Mouse (Mus musculus) liver, adult 2 months (tissue): ENCODE data around the gene Gsdma. TPM values are rescaled to one million over a fixed set of nuclear protein-coding genes. Genes with fewer than 3 reads are reported as not detected.
"Not testable (repeated sequence)": the region's sequence is repeated elsewhere in the genome, so short reads cannot be mapped to it uniquely, and the experiment has no call there.

ENCODE experiments used
- DNase-seq: peaks from one replicate; pipeline ENCODE4 v3.0.0-alpha.2; 2011; ENCODE audit warnings: low read depth, low spot score; ENCODE audit errors: extremely low read depth
- H3K27ac ChIP-seq: fragments of 200-500 bp; replicated peaks from 2 replicates; pipeline ENCODE4 v1.5.1; 2012; ENCODE audit warnings: low read depth, mild to moderate bottlenecking, control low read depth, inconsistent platforms, low read length; ENCODE audit not compliant: insufficient read depth
- H3K27me3 ChIP-seq: fragments of 200-500 bp; 2 replicates; pipeline ENCODE4 v1.6.1; 2012; ENCODE audit warnings: mild to moderate bottlenecking, moderate library complexity, low read length, inconsistent platforms; ENCODE audit not compliant: control insufficient read depth, insufficient read depth
- H3K36me3 ChIP-seq: fragments of 200-500 bp; 2 replicates; pipeline ENCODE4 v1.6.1; 2012; ENCODE audit warnings: low read length, inconsistent platforms; ENCODE audit not compliant: control insufficient read depth, insufficient read depth
- H3K4me1 ChIP-seq: fragments of 200-500 bp; 2 replicates; pipeline ENCODE4 v1.6.1; 2011; ENCODE audit warnings: low read length; ENCODE audit not compliant: control insufficient read depth, insufficient read depth
- H3K4me3 ChIP-seq: fragments of 200-500 bp; 2 replicates; pipeline ENCODE4 v1.5.1; 2011; ENCODE audit warnings: low read depth, mild to moderate bottlenecking, control low read depth, low read length, moderate library complexity; ENCODE audit not compliant: insufficient read depth
- H3K79me2 ChIP-seq: fragments of 200-500 bp; 2 replicates; pipeline ENCODE4 v1.6.1; 2012; ENCODE audit warnings: inconsistent platforms, mild to moderate bottlenecking, low read length, moderate library complexity; ENCODE audit not compliant: control insufficient read depth, insufficient read depth
- H3K9ac ChIP-seq: fragments of 200-500 bp; 2 replicates; pipeline ENCODE4 v1.6.1; 2012; ENCODE audit warnings: low read depth, mild to moderate bottlenecking, control low read depth, inconsistent platforms, low read length
- CTCF ChIP-seq: fragments of 200-500 bp; IDR thresholded peaks from 2 replicates; pipeline ENCODE4 v1.5.1; 2011; ENCODE audit warnings: low read depth, low read length, control low read depth
- POLR2A ChIP-seq: fragments of 200-500 bp; IDR thresholded peaks from 2 replicates; pipeline ENCODE4 v1.6.1; 2011; ENCODE audit warnings: low read length, control low read depth; ENCODE audit not compliant: insufficient read depth; ENCODE audit errors: extremely low read depth
- WGBS: fragments of 180-500 bp; shearing (Covaris S2); methylation state at CpG from one replicate; pipeline ENCODE4 v1.1.7; 2018; 5-methylcytosine and 5-hydroxymethylcytosine counted together
- polyA plus RNA-seq: library from polyadenylated mRNA; depleted of rRNA; stranded (reverse); fragments of >200 nt; gene quantifications from 2 replicates; pipeline ENCODE4 v1.2.3, GENCODE M21; 2012
- total RNA-seq: library from RNA; depleted of rRNA; stranded (reverse); fragments of >200 nt; gene quantifications from 2 replicates; pipeline ENCODE4 v1.2.3, GENCODE M21; 2014

Gene Gsdma
- total and polyA plus RNA-seq, 2 experiments = not detected

GRCm38 (mm10) chr11:98630646-98631045 is 33.5 kb upstream of the Gsdma start:
- TF ChIP-seq POLR2A = no peak
- TF ChIP-seq CTCF = no peak
- H3K27me3 ChIP-seq = no peaks in the 10 kb centered on the region
- DNase-seq = no peak
- H3K27ac ChIP-seq = no peak overlapping the region
- no peaks in the 10 kb centered on the region for H3K4me1 ChIP-seq
- no peak overlapping the region for H3K9ac ChIP-seq
- H3K4me3 ChIP-seq = no peak overlapping the region
- no peaks in the 10 kb centered on the region for H3K79me2 ChIP-seq
- 79% methylated on average over 5 of the region's 5 CpGs for WGBS
- H3K36me3 ChIP-seq = no peaks in the 10 kb centered on the region

DNA sequence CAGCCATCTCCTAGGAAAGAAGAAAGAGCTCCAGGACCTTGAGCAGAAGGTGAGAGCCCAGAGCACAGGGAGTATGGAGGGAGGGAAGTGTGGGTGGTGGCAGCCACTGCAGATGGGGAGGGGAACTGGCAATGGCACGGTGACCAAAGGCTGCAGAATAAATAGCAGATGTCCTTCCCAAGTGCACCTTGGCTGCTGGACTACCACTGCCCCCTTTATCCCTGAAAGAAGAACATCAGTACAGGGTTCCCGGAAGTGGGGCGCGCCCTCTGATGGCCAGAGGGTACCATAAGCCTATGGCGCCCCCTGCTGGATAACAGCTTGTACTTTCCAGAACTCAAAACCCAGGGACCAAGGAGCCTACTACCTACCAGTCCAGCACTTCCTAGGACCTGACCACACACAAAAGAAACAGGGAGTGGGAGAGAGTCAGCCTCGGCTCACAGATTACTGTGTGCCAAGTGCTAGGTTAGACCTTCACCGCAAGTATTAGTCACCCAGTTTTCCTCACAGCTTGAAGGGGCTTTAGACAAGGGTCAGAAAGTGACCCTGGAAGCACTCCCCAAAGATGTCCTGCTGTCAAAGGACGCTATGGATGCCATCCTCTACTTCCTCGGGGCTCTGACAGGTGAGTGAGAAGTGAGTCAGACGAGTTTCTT is 28.7 kb upstream of the Gsdma start:
- TF ChIP-seq CTCF = peak; percentile 44
- 30% methylated on average over 10 of the region's 10 CpGs for WGBS
- not testable (repeated sequence) for H3K27me3 ChIP-seq, H3K36me3 ChIP-seq, H3K27ac ChIP-seq, H3K4me1 ChIP-seq, H3K9ac ChIP-seq, DNase-seq, H3K4me3 ChIP-seq, H3K79me2 ChIP-seq

DNA sequence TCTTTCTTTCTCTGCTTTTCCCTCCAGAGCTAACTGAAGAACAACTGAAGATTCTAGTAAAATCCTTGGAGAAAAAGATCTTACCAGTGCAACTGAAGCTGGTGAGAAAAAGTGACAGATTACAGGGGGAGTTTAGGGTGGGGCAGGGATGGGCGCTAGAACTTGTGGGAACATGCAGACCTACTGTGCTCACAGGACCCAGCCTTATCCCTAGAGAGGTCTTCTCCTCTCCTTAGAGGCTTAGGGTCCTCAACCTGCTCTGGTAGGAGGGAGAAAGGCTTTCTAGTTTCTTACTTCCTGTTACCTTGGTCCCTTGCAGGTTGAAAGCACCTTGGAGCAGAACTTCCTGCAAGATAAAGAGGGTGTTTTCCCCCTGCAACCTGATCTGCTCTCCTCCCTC is 26.6 kb upstream of the Gsdma start:
- Histone ChIP-seq H3K27me3 (no peaks in the 10 kb centered on the region), H3K79me2 (no peaks in the 10 kb centered on the region), H3K4me3 (no peak overlapping the region), H3K27ac (no peak overlapping the region), H3K36me3 (no peaks in the 10 kb centered on the region), H3K4me1 (no peaks in the 10 kb centered on the region), H3K9ac (no peak overlapping the region)
- TF ChIP-seq CTCF (no peak), POLR2A (no peak)
- WGBS = 80% methylated on average over 1 of the region's 1 CpGs
- DNase-seq = no peak

GRCm38 (mm10) chr11:98640091-98640490 is 24.1 kb upstream of the Gsdma start:
- 63% methylated on average over 5 of the region's 5 CpGs for WGBS
- TF ChIP-seq POLR2A = no peak
- TF ChIP-seq CTCF = no peak
- no peak overlapping the region for H3K27ac ChIP-seq

GRCm38 (mm10) chr11:98644757-98645156 is 19.4 kb upstream of the Gsdma start:
- TF ChIP-seq CTCF = no peak
- no peak for TF ChIP-seq POLR2A

More at GRCm38 (mm10) chr11:98640091-98640490, 24.1 kb upstream of the Gsdma start:
- Histone ChIP-seq H3K4me3 (no peak overlapping the region), H3K27me3 (no peaks in the 10 kb centered on the region), H3K79me2 (no peaks in the 10 kb centered on the region), H3K9ac (no peak overlapping the region), H3K4me1 (no peaks in the 10 kb centered on the region), H3K36me3 (no peaks in the 10 kb centered on the region)
- no peak for DNase-seq

DNA sequence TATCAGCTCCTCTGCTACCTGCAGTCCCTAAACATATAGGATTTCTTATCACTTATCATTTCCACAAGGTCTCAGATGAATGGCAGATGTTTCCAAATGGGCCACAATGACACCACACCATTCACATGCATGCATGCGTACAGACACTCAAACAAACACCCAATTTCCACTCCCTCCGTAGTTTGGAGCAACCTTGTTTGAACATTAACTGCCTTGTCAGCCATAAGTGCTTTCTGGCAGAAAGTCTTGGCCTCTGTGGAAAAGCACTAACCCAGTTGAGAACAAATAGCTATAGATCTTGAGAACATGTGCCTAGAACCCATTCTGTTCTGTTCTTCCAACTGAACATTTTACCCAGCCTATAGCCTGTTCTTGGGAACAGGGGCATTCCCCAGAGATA is 18.2 kb upstream of the Gsdma start:
- 47% methylated on average over 2 of the region's 2 CpGs for WGBS
- no peaks in the 10 kb centered on the region for H3K4me1 ChIP-seq
- H3K79me2 ChIP-seq = no peaks in the 10 kb centered on the region
- no peak for TF ChIP-seq POLR2A
- no peak for TF ChIP-seq CTCF
- H3K27me3 ChIP-seq = 0 out of 2 replicates have a peak, but pooled peaks cover 7% of the 10 kb centered on the region
- no peak for DNase-seq
- H3K4me3 ChIP-seq = no peak overlapping the region
- no peak overlapping the region for H3K27ac ChIP-seq
- no peaks in the 10 kb centered on the region for H3K36me3 ChIP-seq
- no peak overlapping the region for H3K9ac ChIP-seq

More at GRCm38 (mm10) chr11:98644757-98645156, 19.4 kb upstream of the Gsdma start:
- Histone ChIP-seq H3K9ac (no peak overlapping the region), H3K36me3 (no peaks in the 10 kb centered on the region), H3K79me2 (no peaks in the 10 kb centered on the region), H3K4me3 (no peak overlapping the region), H3K4me1 (no peaks in the 10 kb centered on the region), H3K27me3 (0 out of 2 replicates have a peak, but pooled peaks cover 7% of the 10 kb centered on the region), H3K27ac (no peak overlapping the region)
- 82% methylated on average over 3 of the region's 3 CpGs for WGBS
- DNase-seq = no peak
